Mouse (Mus musculus) layer of hippocampus, postnatal 10 days (tissue): ENCODE measurements around the gene 1700001K19Rik. TPM values are rescaled to one million over a fixed set of nuclear protein-coding genes. Genes with fewer than 3 reads are reported as not detected.

ENCODE experiments used
- microRNA-seq, 2 experiments: library from miRNA; unstranded; fragments of <30 nt; microRNA quantifications; one replicate each; pipeline ENCODE4 v1.2.0; 2021
- total RNA-seq, 2 experiments: library from RNA; stranded (reverse); gene quantifications; 2 replicates each; pipeline ENCODE4 v1.2.3; 2021

The 1700001K19Rik gene
- total RNA-seq, 2 experiments from 2014 or later = not detected

Small RNAs within 50 kb of the gene (microRNA-seq; reads per million reads assigned to microRNA genes)
- 0 reads per million in 2 experiments for gene Gm27299

Other genes starting within 250 kb of the 1700001K19Rik start
- 100 to 1,000 TPM; 247 to 251 TPM for gene Ppp2r5c, start 235.5 kb downstream of the 1700001K19Rik start, total RNA-seq
- 100 to 1,000 TPM; 310 to 332 TPM for gene Dync1h1, start 81.2 kb downstream of the 1700001K19Rik start, total RNA-seq
- gene Hsp90aa1, start 20.1 kb upstream of the 1700001K19Rik start, total RNA-seq = 1,000 to 10,000 TPM; 1,024 to 1,059 TPM
- gene Wdr20, start 55.3 kb upstream of the 1700001K19Rik start, total RNA-seq = 10 to 100 TPM; 36.3 to 40.5 TPM
- 1 to 10 TPM; 9.8 to 9.9 TPM for gene Mok, start 158.3 kb upstream of the 1700001K19Rik start, total RNA-seq
- gene Zfp839, start 167.6 kb upstream of the 1700001K19Rik start, total RNA-seq = 10 to 100 TPM in 1 of 2 experiments, 1 to 10 TPM in 1; 8.5 to 11.0 TPM
- gene Cinp, start 206.5 kb upstream of the 1700001K19Rik start, total RNA-seq = 10 to 100 TPM; 71.9 to 84.1 TPM
- gene Tecpr2, start 206.6 kb upstream of the 1700001K19Rik start, total RNA-seq = 10 to 100 TPM; 33.9 to 36.4 TPM